Mouse (Mus musculus) MEL (cell line): ENCODE results near the gene Lmx1b.

Experiments
- CTCF ChIP-seq, 3 experiments: IDR thresholded peaks in 2 of 3; conservative IDR thresholded peaks in 1 of 3; 2 replicates each; pipeline ENCODE4 v1.5.1; 2011 to 2012; ENCODE audit warnings: low read length in 3 of 3, low read depth in 2 of 3, mild to moderate bottlenecking in 2 of 3, improper control_type of control experiment in 1 of 3, inconsistent platforms in 1 of 3, mixed read lengths in 1 of 3, moderate library complexity in 1 of 3; ENCODE audit not compliant: control insufficient read depth in 1 of 3, insufficient read depth in 1 of 3, poor library complexity in 1 of 3, severe bottlenecking in 1 of 3
- POLR2A ChIP-seq, 2 experiments: IDR thresholded peaks; 2 replicates each; pipeline ENCODE4 v1.6.1; 2011 to 2012; ENCODE audit warnings: low read length in 2 of 2, mild to moderate bottlenecking in 2 of 2, control low read depth in 1 of 2, improper control_type of control experiment in 1 of 2, low read depth in 1 of 2, moderate library complexity in 1 of 2; ENCODE audit not compliant: control insufficient read depth in 1 of 2, insufficient read depth in 1 of 2, poor library complexity in 1 of 2
- TAL1 ChIP-seq: IDR thresholded peaks from 2 replicates; pipeline ENCODE4 v1.6.1; 2012; ENCODE audit warnings: mild to moderate bottlenecking, inconsistent platforms, low read length, moderate library complexity, mixed read lengths
- TBP ChIP-seq: IDR thresholded peaks from 2 replicates; pipeline ENCODE4 v1.8.0; 2011; ENCODE audit warnings: low read depth, low read length, improper control_type of control experiment
- TCF12 ChIP-seq: IDR thresholded peaks from 2 replicates; pipeline ENCODE4 v1.6.1; 2014; ENCODE audit warnings: low read depth, mild to moderate bottlenecking, inconsistent platforms, low read length, improper control_type of control experiment, moderate library complexity

DNA sequence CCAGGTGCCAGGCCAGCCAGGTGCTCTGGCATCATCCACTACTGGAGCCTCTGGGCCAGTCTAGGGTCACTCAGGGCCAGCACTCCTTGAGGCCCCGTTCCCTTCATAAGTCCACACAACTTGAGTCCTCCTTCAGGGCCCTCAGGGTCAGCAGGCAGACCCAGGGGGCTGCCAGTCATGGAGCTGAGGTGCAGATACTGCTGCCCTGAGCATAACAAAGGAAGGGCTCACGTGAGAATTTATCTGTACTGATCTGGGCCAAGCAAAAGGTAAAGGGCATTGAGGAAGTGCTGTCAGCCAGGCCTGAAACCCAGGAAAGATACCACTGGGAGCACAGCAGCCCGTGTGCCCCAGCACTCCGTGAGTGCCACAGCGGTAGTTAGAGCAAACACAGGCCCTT is 7.1 kb downstream of the Lmx1b start:
- TF ChIP-seq CTCF (IDR thresholded peaks at IDR 0.05 in 2 of 3, conservative IDR thresholded peaks at IDR 0.05 in 1 of 3; ENCODE audit: control insufficient read depth in 1 of 3, insufficient read depth in 1 of 3, low read depth in 2 of 3, low read length in 3 of 3, poor library complexity in 1 of 3, severe bottlenecking in 1 of 3) (no peak), TAL1 (no peak), POLR2A (IDR thresholded peaks at IDR 0.05; ENCODE audit: control insufficient read depth in 1 of 2, insufficient read depth in 1 of 2, low read depth in 1 of 2, low read length in 2 of 2, poor library complexity in 1 of 2) (no peak), TBP (no peak), TCF12 (no peak)
